Mouse (Mus musculus) lung, adult 2 months (tissue): ENCODE data around the gene Slc1a1. TPM values are rescaled to one million over a fixed set of nuclear protein-coding genes. Genes with fewer than 3 reads are reported as not detected.

ENCODE experiments used
- DNase-seq: peaks from one replicate; pipeline ENCODE4 v3.0.0; 2022
- H3K4me1 ChIP-seq: fragments of 200-500 bp; 2 replicates; pipeline ENCODE4 v1.6.1; 2011; ENCODE audit warnings: low read length; ENCODE audit not compliant: control insufficient read depth, insufficient read depth
- H3K4me3 ChIP-seq: fragments of 200-500 bp; replicated peaks from 2 replicates; pipeline ENCODE3; 2011; ENCODE audit warnings: low read depth, mild to moderate bottlenecking, control low read depth, low read length; ENCODE audit errors: extremely low read depth
- CTCF ChIP-seq: fragments of 200-500 bp; IDR thresholded peaks from 2 replicates; pipeline ENCODE4 v1.5.1; 2011; ENCODE audit warnings: mild to moderate bottlenecking, low read length, control low read depth; ENCODE audit not compliant: insufficient read depth
- POLR2A ChIP-seq: fragments of 200-500 bp; IDR thresholded peaks from 2 replicates; pipeline ENCODE4 v1.6.1; 2011; ENCODE audit warnings: low read depth, mild to moderate bottlenecking, control low read depth, low read length, borderline replicate concordance; ENCODE audit errors: extremely low read depth
- WGBS: fragments of 180-500 bp; shearing (Covaris S2); methylation state at CpG from one replicate; pipeline ENCODE4 v1.1.7; 2018; 5-methylcytosine and 5-hydroxymethylcytosine counted together
- polyA plus RNA-seq: library from polyadenylated mRNA; depleted of rRNA; stranded (reverse); fragments of >200 nt; gene quantifications from 2 replicates; pipeline ENCODE4 v1.2.3, GENCODE M21; 2012; rRNA removed

The Slc1a1 gene
- 8.1 and 11.4 TPM in 2 replicates for polyA plus RNA-seq

- Histone ChIP-seq H3K4me1 (no peaks in the 10 kb centered on the region), H3K4me3 (peak within 1 kb of the TSS; percentile 60)
- peak; percentile 80; the same call in 1 of the 2 replicates for TF ChIP-seq POLR2A
- no peak for TF ChIP-seq CTCF
- WGBS = under 1% methylated on average over 67 of the region's 68 CpGs
- DNase-seq = peak; percentile 75
Observed at GRCm38 (mm10) chr19:28834798-28835499, at the start of gene Slc1a1. Gene Slc1a1 (plus strand): TSS chr19:28835049.

- DNase-seq = no peak
- TF ChIP-seq CTCF (no peak), POLR2A (no peak)
- Histone ChIP-seq H3K4me3 (no peak overlapping the region), H3K4me1 (no peaks in the 10 kb centered on the region)
- WGBS = 76% methylated on average over 1 of the region's 1 CpGs
Observed at GRCm38 (mm10) chr19:28790196-28790595, 44.7 kb upstream of the Slc1a1 start.

- Histone ChIP-seq H3K4me1 (no peaks in the 10 kb centered on the region), H3K4me3 (no peak overlapping the region)
- WGBS = 64% methylated on average over 2 of the region's 2 CpGs
- TF ChIP-seq CTCF = no peak
- DNase-seq = no peak
Observed at GRCm38 (mm10) chr19:28793307-28793706, 41.5 kb upstream of the Slc1a1 start.

- TF ChIP-seq CTCF = no peak
- TF ChIP-seq POLR2A = no peak
- 64% methylated on average over 5 of the region's 5 CpGs for WGBS
- no peak for DNase-seq
- H3K4me3 ChIP-seq = no peak overlapping the region
- no peaks in the 10 kb centered on the region for H3K4me1 ChIP-seq
Observed at GRCm38 (mm10) chr19:28796146-28796848, 38.6 kb upstream of the Slc1a1 start.

- no peak for DNase-seq
- WGBS = 85% methylated on average over 1 of the region's 1 CpGs
- no peak for TF ChIP-seq CTCF
- no peak for TF ChIP-seq POLR2A
- H3K4me1 ChIP-seq = no peaks in the 10 kb centered on the region
- no peak overlapping the region for H3K4me3 ChIP-seq
Observed at GRCm38 (mm10) chr19:28796966-28797365, 37.9 kb upstream of the Slc1a1 start.

- Histone ChIP-seq H3K4me1 (no peaks in the 10 kb centered on the region), H3K4me3 (no peak overlapping the region)
- no peak for TF ChIP-seq POLR2A
- TF ChIP-seq CTCF = no peak
- 79% methylated on average over 6 of the region's 6 CpGs for WGBS
- no peak for DNase-seq
Observed at GRCm38 (mm10) chr19:28797611-28798010, 37.2 kb upstream of the Slc1a1 start.

GRCm38 (mm10) chr19:28800448-28800847, 34.4 kb upstream of the Slc1a1 start:
- no peaks in the 10 kb centered on the region for H3K4me1 ChIP-seq
- no peak for TF ChIP-seq POLR2A
- TF ChIP-seq CTCF = no peak
- no peak overlapping the region for H3K4me3 ChIP-seq
- no peak for DNase-seq
- 58% methylated on average over 6 of the region's 6 CpGs for WGBS

GRCm38 (mm10) chr19:28806276-28806675, 28.6 kb upstream of the Slc1a1 start:
- no peak for TF ChIP-seq POLR2A
- no peak for TF ChIP-seq CTCF
- Histone ChIP-seq H3K4me1 (no peaks in the 10 kb centered on the region), H3K4me3 (no peak overlapping the region)
- WGBS = 89% methylated on average over 6 of the region's 6 CpGs
- no peak for DNase-seq

- TF ChIP-seq CTCF = no peak
- no peak for TF ChIP-seq POLR2A
- Histone ChIP-seq H3K4me3 (no peak overlapping the region), H3K4me1 (no peaks in the 10 kb centered on the region)
- WGBS = 92% methylated on average over 11 of the region's 11 CpGs
- DNase-seq = no peak
Observed at GRCm38 (mm10) chr19:28806821-28807496, 27.9 kb upstream of the Slc1a1 start.
